ENCODE assay signal across 30 mouse cellular contexts in the genomic region with DNA sequence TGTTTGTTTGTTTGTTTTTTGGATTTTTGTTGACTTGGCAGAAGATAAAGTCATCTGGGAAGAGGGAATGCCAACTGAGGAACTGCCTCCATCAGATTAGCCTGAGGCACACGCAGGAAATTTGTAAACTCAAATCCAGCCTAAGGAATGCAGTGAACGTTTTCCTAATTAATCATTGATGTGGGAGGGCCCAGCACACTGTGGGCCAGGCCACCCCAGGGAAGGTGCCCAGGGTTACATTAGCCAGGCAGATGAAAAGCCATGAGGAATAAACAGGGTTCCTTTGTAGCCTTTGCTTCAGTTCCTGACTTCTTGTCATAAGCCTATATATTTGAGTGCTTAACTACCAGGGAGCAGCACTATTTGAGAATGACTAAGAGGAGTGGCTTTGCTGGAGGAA. TPM values are rescaled to one million over a fixed set of nuclear protein-coding genes. Genes with fewer than 3 reads are reported as not detected.
"Had no signal": no experiment of that assay in that cellular context is flagged by ENCODE, and none has a peak within 500 bp of the region (broad histone marks: within the 10 kb centered on the region; RNA-seq: fewer than 3 reads in every experiment).

No protein-coding gene starts in this region.

- DNase-seq: layer of hippocampus, postnatal 36 days; liver, embryonic 13.5 days; lung, adult 2 months; lung, postnatal 14 days; lung, postnatal 4 days; right cerebral cortex, adult 18-20 months; right cerebral cortex, postnatal 14 days; right cerebral cortex, postnatal 4 days; thymus, adult 2 months; thymus, postnatal 14 days; thymus, postnatal 4 days had no signal

- H3K9ac ChIP-seq: liver, embryonic 13.5 days; midbrain, embryonic 12.5 days; midbrain, embryonic 15.5 days; neural tube, embryonic 12.5 days; neural tube, embryonic 15.5 days had no signal

- H3K27ac ChIP-seq: left cerebral cortex, adult 2 months; liver, embryonic 13.5 days; midbrain, embryonic 12.5 days; midbrain, embryonic 15.5 days; neural tube, embryonic 12.5 days; neural tube, embryonic 15.5 days; stomach, postnatal 0 days had no signal

- H3K27me3 ChIP-seq: liver, embryonic 13.5 days; midbrain, embryonic 12.5 days; midbrain, embryonic 15.5 days; neural tube, embryonic 12.5 days; neural tube, embryonic 15.5 days had no signal

- H3K4me1 ChIP-seq: liver, embryonic 13.5 days; neural tube, embryonic 12.5 days had no signal

- ATAC-seq: intestine, postnatal 0 days; midbrain, embryonic 15.5 days had no signal

- H3K36me3 ChIP-seq: liver, embryonic 13.5 days; midbrain, embryonic 12.5 days; midbrain, embryonic 15.5 days; neural tube, embryonic 12.5 days; neural tube, embryonic 15.5 days had no signal

- H3K4me3 ChIP-seq: left cerebral cortex, adult 2 months; liver, embryonic 13.5 days; midbrain, embryonic 12.5 days; midbrain, embryonic 15.5 days; myocyte; neural tube, embryonic 12.5 days; neural tube, embryonic 15.5 days had no signal

- H3K4me2 ChIP-seq: liver, embryonic 13.5 days; midbrain, embryonic 12.5 days; midbrain, embryonic 15.5 days; neural tube, embryonic 12.5 days; neural tube, embryonic 15.5 days had no signal

- H3K9me3 ChIP-seq: liver, embryonic 13.5 days had no signal

RNA-seq across cellular contexts. Expression of a gene that starts 44.1 kb away (rescaled TPM):
- total RNA-seq: left cerebral cortex, postnatal 10 days; liver, adult 2 months; megakaryocyte progenitor cell, adult 5-6 weeks; megakaryocyte-erythroid progenitor cell, adult 5-6 weeks had no signal
- polyA plus RNA-seq: intestine, embryonic 14.5 days; intestine, postnatal 0 days; large intestine, adult 2 months; limb, embryonic 11.5 days; limb, embryonic 14.5 days; liver, adult 2 months; liver, embryonic 13.5 days; liver, embryonic 16.5 days; lung, adult 2 months; lung, embryonic 16.5 days; midbrain, embryonic 12.5 days; midbrain, embryonic 15.5 days; myocyte; neural tube, embryonic 12.5 days; neural tube, embryonic 15.5 days; stomach, embryonic 14.5 days; stomach, postnatal 0 days; thymus, adult 2 months had no signal

RNA-seq across cellular contexts. Expression of a gene that starts 58.8 kb away (rescaled TPM):
- total RNA-seq: megakaryocyte progenitor cell, adult 5-6 weeks had no signal
